Mouse (Mus musculus) mouse embryonic stem cell (cell line): ENCODE measurements around the gene Apmap.
"Not testable (repeated sequence)": the region's sequence is repeated elsewhere in the genome, so short reads cannot be mapped to it uniquely, and the experiment has no call there.

Source experiments
- in situ Hi-C, 2 experiments: fragments of 300-500 bp; cut with MboI; formaldehyde crosslinking; loops; 1 replicate in 1 of 2; 3 replicates in 1 of 2; pipeline ENCODE4 v1.14.3; 2019 to 2020; ENCODE audit warnings: low sequenced_read_pairs in 2 of 2, low pct_unique_long_range_greater_than_20kb in 1 of 2, mixed read lengths in 1 of 2; ENCODE audit not compliant: unreplicated experiment in 1 of 2

Apmap gene

GRCm38 (mm10) chr2:150558568-150558967 is 49.8 kb downstream of the Apmap start:
- in situ Hi-C loops = no loop called here

GRCm38 (mm10) chr2:150549576-150549975 is 58.8 kb downstream of the Apmap start:
- in situ Hi-C loops = not testable (repeated sequence)
